Comparison of ENCODE assay signal across 11 mouse cellular contexts in the genomic region with DNA sequence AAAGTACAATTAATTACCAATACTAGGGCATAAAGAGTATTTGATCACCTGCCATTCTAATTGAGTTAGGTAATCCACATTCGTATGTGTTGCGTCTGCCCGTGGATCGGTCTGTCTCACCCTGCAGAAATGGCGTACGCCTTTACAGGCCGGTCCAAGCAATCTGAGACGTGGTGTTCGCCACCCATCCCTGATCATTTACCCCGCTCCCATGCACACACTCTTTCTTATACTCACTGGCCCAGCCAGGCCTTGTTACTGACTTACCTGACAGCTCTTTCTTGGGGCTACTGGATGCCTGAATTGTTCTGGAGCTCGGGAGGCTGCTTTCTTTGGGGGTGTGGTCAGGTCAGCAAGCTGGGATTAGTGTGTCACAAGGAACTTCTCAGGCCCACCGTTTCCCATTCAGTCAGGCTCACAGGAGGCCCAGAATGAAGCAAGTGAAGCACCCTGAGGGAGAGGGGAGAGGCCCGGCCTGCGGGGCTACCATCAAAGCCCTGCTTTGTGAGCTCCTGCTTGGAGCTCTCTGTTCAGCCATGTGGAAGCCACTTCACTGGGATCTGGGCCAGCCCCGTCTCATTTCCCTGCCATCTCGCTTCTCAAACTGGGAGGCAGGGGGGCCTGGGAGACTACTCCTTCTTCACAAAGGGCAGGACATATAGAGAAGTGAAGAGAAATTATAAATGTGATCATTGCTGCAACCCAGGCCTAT. TPM values are rescaled to one million over a fixed set of nuclear protein-coding genes. Genes with fewer than 3 reads are reported as not detected.
DNase-seq lines count a peak whose midpoint lies in the region; ATAC-seq lines count a peak whose summit lies in the region.
"Had no signal": no experiment of that assay in that cellular context is flagged by ENCODE, and none has a peak within 500 bp of the region (broad histone marks: within the 10 kb centered on the region; RNA-seq: fewer than 3 reads in every experiment).

A gene (minus strand): TSS at position 627 of the 712 bp plus-strand sequence.

- H3K36me3 ChIP-seq in forebrain, embryonic 11.5 days (ENCODE audit: control insufficient read depth, insufficient read depth, low read length), result no peaks in the 10 kb centered on the region
- no peaks in the 10 kb centered on the region for H3K36me3 ChIP-seq in neural tube, embryonic 15.5 days
- H3K36me3 ChIP-seq: lung, embryonic 15.5 days had no signal

- peak; percentile 66; the same call in 1 of the 2 replicates for ATAC-seq in forebrain, embryonic 11.5 days (replicated peaks; ENCODE audit: low FRiP score)
- ATAC-seq in neural tube, embryonic 15.5 days (ENCODE audit: low FRiP score), result peak; percentile 65; the same call in 1 of the 2 replicates
- ATAC-seq in megakaryocyte progenitor cell, adult 5-6 weeks (replicated peaks; ENCODE audit: poor library complexity), result no peak
- ATAC-seq: inflammation-experienced regulatory T-cells, adult 6 months had no signal

- no peak within 1 kb of the TSS for H3K4me3 ChIP-seq in forebrain, embryonic 11.5 days (ENCODE audit: low read depth, low read length)
- no peak within 1 kb of the TSS for H3K4me3 ChIP-seq in neural tube, embryonic 15.5 days (replicated peaks)
- H3K4me3 ChIP-seq: lung, embryonic 15.5 days had no signal

- H3K9me3 ChIP-seq in forebrain, embryonic 11.5 days (ENCODE audit: control insufficient read depth, low read length), result no peaks in the 10 kb centered on the region
- H3K9me3 ChIP-seq in neural tube, embryonic 15.5 days (replicated peaks), result no peaks in the 10 kb centered on the region
- H3K9me3 ChIP-seq: lung, embryonic 15.5 days had no signal

- DNase-seq in layer of hippocampus, adult 18-20 months (ENCODE audit: low spot score in 2 of 2), result peak in 1 of 2 experiments; percentile 41
- DNase-seq in layer of hippocampus, adult 11-12 months (ENCODE audit: low spot score), result no peak
- DNase-seq in forebrain, embryonic 11.5 days (ENCODE audit: low spot score), result no peak
- peak; percentile 46 to 69 for DNase-seq in left cerebral cortex, postnatal 10 days (ENCODE audit: extremely low spot score in 1 of 2, low spot score in 2 of 2)
- DNase-seq in thymus, postnatal 25 days, result no peak
- DNase-seq in natural killer cell, adult 2 months (ENCODE audit: low spot score in 2 of 2), result no peak
- DNase-seq: gastrocnemius, postnatal 36 days had no signal

- H3K27ac ChIP-seq in forebrain, embryonic 11.5 days (ENCODE audit: low read depth, low read length), result peak within 1 kb of the TSS; percentile 3; the same call in 1 of the 2 replicates
- peak within 1 kb of the TSS; percentile 65 for H3K27ac ChIP-seq in neural tube, embryonic 15.5 days (replicated peaks)
- H3K27ac ChIP-seq: lung, embryonic 15.5 days had no signal

- H3K4me1 ChIP-seq in forebrain, embryonic 11.5 days (replicated peaks; ENCODE audit: control insufficient read depth, insufficient read depth, low read length), result peaks cover 9% of the 10 kb centered on the region; the same call in 1 of the 2 replicates
- H3K4me1 ChIP-seq in neural tube, embryonic 15.5 days, result peaks cover 7% of the 10 kb centered on the region

- WGBS in forebrain, embryonic 11.5 days, result 50% methylated on average over 16 of the region's 16 CpGs
- WGBS in neural tube, embryonic 15.5 days, result 62% methylated on average over 16 of the region's 16 CpGs

- H3K27me3 ChIP-seq in forebrain, embryonic 11.5 days (ENCODE audit: control insufficient read depth, insufficient read depth, low read length), result no peaks in the 10 kb centered on the region
- no peaks in the 10 kb centered on the region for H3K27me3 ChIP-seq in neural tube, embryonic 15.5 days (replicated peaks)
- H3K27me3 ChIP-seq: lung, embryonic 15.5 days had no signal

- no peak within 1 kb of the TSS for H3K4me2 ChIP-seq in forebrain, embryonic 11.5 days (ENCODE audit: low read depth, low read length, severe bottlenecking)
- 0 out of 2 replicates have a peak within 1 kb of the TSS, but pooled peaks have one; percentile 7 for H3K4me2 ChIP-seq in neural tube, embryonic 15.5 days
- H3K4me2 ChIP-seq: lung, embryonic 15.5 days had no signal

- intact Hi-C loops in left cerebral cortex, postnatal 10 days (cut with DNase I), result no loop called here

- peak within 1 kb of the TSS; percentile 23; the same call in 1 of the 2 replicates for H3K9ac ChIP-seq in forebrain, embryonic 11.5 days (ENCODE audit: low read length)
- no peak within 1 kb of the TSS for H3K9ac ChIP-seq in neural tube, embryonic 15.5 days (replicated peaks)
- H3K9ac ChIP-seq: lung, embryonic 15.5 days had no signal

RNA-seq across cellular contexts. Expression of the gene that starts here (rescaled TPM):
- 10 to 100 TPM; 22.4 to 23.9 TPM for total RNA-seq in layer of hippocampus, adult 18-20 months (2021)
- polyA plus RNA-seq in forebrain, embryonic 11.5 days (2014; fragmentation: Nextera tagmentation; extraction: Ambion mirVana), result 3.0 and 3.5 TPM in 2 replicates
- total RNA-seq in left cerebral cortex, postnatal 10 days (2021), result 10 to 100 TPM; 23.2 to 24.3 TPM
- 17.0 and 20.6 TPM in 2 replicates for polyA plus RNA-seq in neural tube, embryonic 15.5 days (2015; fragmentation: Nextera tagmentation; extraction: Ambion mirVana)
- total RNA-seq in megakaryocyte progenitor cell, adult 5-6 weeks (2015), result not detected in 2 replicates
- not detected in 2 replicates for total RNA-seq in megakaryocyte progenitor cell, adult 5-6 weeks (2017)
- total RNA-seq: gastrocnemius, postnatal 36 days had no signal
- polyA plus RNA-seq: inflammation-experienced regulatory T-cells, adult 6 months had no signal

Comparison
In these comparisons a context has a peak if more than half of its experiments do, and no peak if none do; other contexts are left out.
1. RNA of the gene that starts here (total RNA-seq): 23.2 to 24.3 TPM in left cerebral cortex, postnatal 10 days and 22.4 to 23.9 TPM in layer of hippocampus, adult 18-20 months; not detected in megakaryocyte progenitor cell, adult 5-6 weeks; every median in the first group is over 10 times any median in the second.
2. DNase-seq: peak in left cerebral cortex, postnatal 10 days (2 of 2); none in layer of hippocampus, adult 11-12 months (single experiment), forebrain, embryonic 11.5 days (single experiment), thymus, postnatal 25 days (single experiment) and natural killer cell, adult 2 months (0 of 2).